Mouse (Mus musculus) heart, adult 2 months (tissue): ENCODE data around the gene Slain1.

Source experiments
- CTCF ChIP-seq: fragments of 200-600 bp; IDR thresholded peaks from 2 replicates; pipeline ENCODE4 v1.8.1; 2022; ENCODE audit warnings: antibody characterized with exemption, mild to moderate bottlenecking, moderate library complexity
- POLR2A ChIP-seq: fragments of 200-500 bp; IDR thresholded peaks from 2 replicates; pipeline ENCODE4 v1.6.1; 2011; ENCODE audit warnings: mild to moderate bottlenecking, low read depth, low read length, control low read depth; ENCODE audit not compliant: insufficient read depth

DNA sequence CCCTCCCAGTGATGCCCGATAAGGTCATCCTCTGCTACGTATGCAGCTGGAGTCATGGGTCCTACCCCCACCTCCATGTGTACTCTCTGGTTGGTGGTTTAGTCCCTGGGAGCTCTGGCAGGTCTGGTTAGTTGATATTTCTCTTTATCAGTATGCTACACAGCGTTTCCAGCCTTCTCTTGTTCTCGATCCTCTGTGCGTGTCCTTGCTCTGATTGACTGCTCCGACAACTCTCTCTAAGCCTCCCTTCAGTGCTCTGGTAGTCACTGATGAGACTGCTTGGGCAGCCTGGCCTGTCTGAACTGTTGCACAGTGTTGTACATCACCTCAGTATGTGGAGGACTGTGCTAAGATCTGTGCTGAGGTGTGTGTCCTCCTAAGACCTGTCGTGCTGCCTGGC lies 70.1 kb downstream of the Slain1 start:
- TF ChIP-seq CTCF (no peak), POLR2A (no peak)
